Mouse (Mus musculus) heart, postnatal 0 days (tissue): ENCODE data around the gene Sec14l2.

Experiments used
- CTCF ChIP-seq: IDR thresholded peaks from 2 replicates; pipeline ENCODE4 v1.5.1; 2016; ENCODE audit warnings: antibody characterized with exemption, control low read depth, low read depth
- EP300 ChIP-seq: IDR thresholded peaks from 2 replicates; pipeline ENCODE4 v1.6.1; 2016; ENCODE audit warnings: antibody characterized with exemption, low read depth

GRCm38 (mm10) chr11:4155641-4156040 is 32.4 kb upstream of the Sec14l2 start:
- TF ChIP-seq CTCF (no peak), EP300 (no peak)
